Mouse (Mus musculus): ENCODE data around the gene Tmem39a.

Tmem39a gene

GRCm38 (mm10) chr16:38591506-38591905 lies 33.0 kb downstream of the Tmem39a start:
- no peak for DNase-seq (ENCODE audit: low read depth)

GRCm38 (mm10) chr16:38592026-38592678 lies 33.7 kb downstream of the Tmem39a start:
- no peak for DNase-seq (ENCODE audit: low read depth)

GRCm38 (mm10) chr16:38592946-38593345 lies 34.4 kb downstream of the Tmem39a start:
- no peak for DNase-seq (ENCODE audit: low read depth)

GRCm38 (mm10) chr16:38594435-38594834 lies 35.9 kb downstream of the Tmem39a start:
- DNase-seq (ENCODE audit: low read depth): no peak

- no peak for DNase-seq (ENCODE audit: low read depth)
Observed at GRCm38 (mm10) chr16:38596099-38596498, 37.6 kb downstream of the Tmem39a start.

GRCm38 (mm10) chr16:38596651-38597050 lies 38.2 kb downstream of the Tmem39a start:
- no peak for DNase-seq (ENCODE audit: low read depth)

GRCm38 (mm10) chr16:38598986-38599680 lies 40.6 kb downstream of the Tmem39a start:
- no peak for DNase-seq (ENCODE audit: low read depth)

- peak; percentile 50 for DNase-seq (ENCODE audit: low read depth)
Observed at GRCm38 (mm10) chr16:38602989-38603804, 44.7 kb downstream of the Tmem39a start.

GRCm38 (mm10) chr16:38606509-38606908 lies 48.0 kb downstream of the Tmem39a start:
- no peak for DNase-seq (ENCODE audit: low read depth)

- no peak for DNase-seq (ENCODE audit: low read depth)
Observed at GRCm38 (mm10) chr16:38608687-38609086, 50.2 kb downstream of the Tmem39a start.

GRCm38 (mm10) chr16:38609092-38609491 lies 50.6 kb downstream of the Tmem39a start:
- DNase-seq (ENCODE audit: low read depth): no peak

GRCm38 (mm10) chr16:38612646-38613045 lies 54.1 kb downstream of the Tmem39a start:
- DNase-seq (ENCODE audit: low read depth): no peak

GRCm38 (mm10) chr16:38613646-38614045 lies 55.1 kb downstream of the Tmem39a start:
- DNase-seq (ENCODE audit: low read depth): no peak

- no peak for DNase-seq (ENCODE audit: low read depth)
Observed at GRCm38 (mm10) chr16:38617977-38618376, 59.5 kb downstream of the Tmem39a start.

- peak; percentile 65 for DNase-seq (ENCODE audit: low read depth)
Observed at GRCm38 (mm10) chr16:38619054-38619453, 60.6 kb downstream of the Tmem39a start.

GRCm38 (mm10) chr16:38620696-38621450 lies 62.4 kb downstream of the Tmem39a start:
- no peak for DNase-seq (ENCODE audit: low read depth)

GRCm38 (mm10) chr16:38622283-38622682 lies 63.8 kb downstream of the Tmem39a start:
- peak; percentile 54 for DNase-seq (ENCODE audit: low read depth)

- DNase-seq (ENCODE audit: low read depth): no peak
Observed at GRCm38 (mm10) chr16:38624303-38624702, 65.8 kb downstream of the Tmem39a start.

GRCm38 (mm10) chr16:38625411-38625810 lies 66.9 kb downstream of the Tmem39a start:
- DNase-seq (ENCODE audit: low read depth): no peak

- no peak for DNase-seq (ENCODE audit: low read depth)
Observed at GRCm38 (mm10) chr16:38625811-38626369, 67.4 kb downstream of the Tmem39a start.

GRCm38 (mm10) chr16:38632147-38632546 lies 73.6 kb downstream of the Tmem39a start:
- DNase-seq (ENCODE audit: low read depth): peak; percentile 62

Measured in 416B (cell line).